Mouse (Mus musculus): ENCODE data around the gene Hoxb5.

- TF ChIP-seq CTCF (conservative IDR thresholded peaks at IDR 0.05; ENCODE audit: low read length) (no peak), NANOG (IDR thresholded peaks at IDR 0.05; ENCODE audit: borderline replicate concordance, low read length) (no peak), POU5F1 (IDR thresholded peaks at IDR 0.05; ENCODE audit: borderline replicate concordance, low read length) (no peak)
Observed at GRCm38 (mm10) chr11:96327122-96327521, 24.0 kb downstream of the Hoxb5 start.
